Mouse (Mus musculus): Measurements from ENCODE around the gene Slc25a33.
A peak's percentile ranks its signal among the peaks of the same experiment; 100 is the strongest.
"Not testable (repeated sequence)": the region's sequence is repeated elsewhere in the genome, so short reads cannot be mapped to it uniquely, and the experiment has no call there.

Gene Slc25a33

GRCm38 (mm10) chr4:149774094-149774470 lies at the start of gene Slc25a33:
Gene Slc25a33 (minus strand): TSS chr4:149774277.
- peak; percentile 97 for DNase-seq (ENCODE audit: inconsistent ontology term)

GRCm38 (mm10) chr4:149822586-149823196 lies 48.6 kb upstream of the Slc25a33 start:
- no peak for DNase-seq (ENCODE audit: inconsistent ontology term)

- peak; percentile 88 for DNase-seq (ENCODE audit: inconsistent ontology term)
Measured at GRCm38 (mm10) chr4:149822126-149822525, 48.0 kb upstream of the Slc25a33 start.

- peak; percentile 98 for DNase-seq (ENCODE audit: inconsistent ontology term)
Measured at GRCm38 (mm10) chr4:149820569-149820968, 46.5 kb upstream of the Slc25a33 start.

GRCm38 (mm10) chr4:149819195-149819594 lies 45.1 kb upstream of the Slc25a33 start:
- DNase-seq (ENCODE audit: inconsistent ontology term): no peak

- no peak for DNase-seq (ENCODE audit: inconsistent ontology term)
Measured at GRCm38 (mm10) chr4:149816598-149816997, 42.5 kb upstream of the Slc25a33 start.

- no peak for DNase-seq (ENCODE audit: inconsistent ontology term)
Measured at GRCm38 (mm10) chr4:149815586-149815985, 41.5 kb upstream of the Slc25a33 start.

GRCm38 (mm10) chr4:149813409-149814184 lies 39.5 kb upstream of the Slc25a33 start:
- no peak for DNase-seq (ENCODE audit: inconsistent ontology term)

GRCm38 (mm10) chr4:149810372-149810771 lies 36.3 kb upstream of the Slc25a33 start:
- not testable (repeated sequence) for DNase-seq (ENCODE audit: inconsistent ontology term)

- DNase-seq (ENCODE audit: inconsistent ontology term): no peak
Measured at GRCm38 (mm10) chr4:149808584-149809227, 34.6 kb upstream of the Slc25a33 start.

- no peak for DNase-seq (ENCODE audit: inconsistent ontology term)
Measured at GRCm38 (mm10) chr4:149808060-149808567, 34.0 kb upstream of the Slc25a33 start.

- DNase-seq (ENCODE audit: inconsistent ontology term): peak; percentile 95
Measured at GRCm38 (mm10) chr4:149806699-149807381, 32.8 kb upstream of the Slc25a33 start.

GRCm38 (mm10) chr4:149802269-149802668 lies 28.2 kb upstream of the Slc25a33 start:
- DNase-seq (ENCODE audit: inconsistent ontology term): peak; percentile 93

GRCm38 (mm10) chr4:149800576-149800975 lies 26.5 kb upstream of the Slc25a33 start:
- no peak for DNase-seq (ENCODE audit: inconsistent ontology term)

- DNase-seq (ENCODE audit: inconsistent ontology term): no peak
Measured at GRCm38 (mm10) chr4:149800172-149800464, 26.0 kb upstream of the Slc25a33 start.

- no peak for DNase-seq (ENCODE audit: inconsistent ontology term)
Measured at GRCm38 (mm10) chr4:149799346-149800171, 25.5 kb upstream of the Slc25a33 start.

- no peak for DNase-seq (ENCODE audit: inconsistent ontology term)
Measured at GRCm38 (mm10) chr4:149798684-149799309, 24.7 kb upstream of the Slc25a33 start.

- DNase-seq (ENCODE audit: inconsistent ontology term): no peak
Measured at GRCm38 (mm10) chr4:149798116-149798515, 24.0 kb upstream of the Slc25a33 start.

GRCm38 (mm10) chr4:149797220-149797610 lies 23.1 kb upstream of the Slc25a33 start:
- no peak for DNase-seq (ENCODE audit: inconsistent ontology term)

GRCm38 (mm10) chr4:149796567-149797219 lies 22.6 kb upstream of the Slc25a33 start:
- no peak for DNase-seq (ENCODE audit: inconsistent ontology term)

Measured in Muller cell, postnatal 12 days (primary cell).